Mouse (Mus musculus) heart, embryonic 12.5 days (tissue): ENCODE results near the gene Fam189b. TPM values are rescaled to one million over a fixed set of nuclear protein-coding genes. Genes with fewer than 3 reads are reported as not detected.

ENCODE experiments used
- ATAC-seq: fragments of 200-750 bp; cut with Nextera tagmentation; 2 replicates; pipeline ENCODE4 v1.8.0; 2017; ENCODE audit warnings: moderate TSS enrichment, moderate library complexity; ENCODE audit not compliant: insufficient number of reproducible peaks, low FRiP score
- H3K27ac ChIP-seq: fragments of 300-500 bp; sonication (generic); 2 replicates; pipeline ENCODE4 v1.5.1; 2016; ENCODE audit warnings: mild to moderate bottlenecking, moderate library complexity; ENCODE audit not compliant: poor library complexity, severe bottlenecking
- H3K27me3 ChIP-seq: fragments of 300-500 bp; sonication (generic); replicated peaks from 2 replicates; pipeline ENCODE4 v1.6.1; 2016; ENCODE audit warnings: mild to moderate bottlenecking, moderate library complexity
- H3K36me3 ChIP-seq: fragments of 300-500 bp; sonication (generic); 2 replicates; pipeline ENCODE4 v1.6.1; 2016; ENCODE audit warnings: mild to moderate bottlenecking, moderate library complexity
- H3K4me1 ChIP-seq: fragments of 300-500 bp; sonication (generic); replicated peaks from 2 replicates; pipeline ENCODE4 v1.6.1; 2016; ENCODE audit warnings: mild to moderate bottlenecking
- H3K4me2 ChIP-seq: fragments of 300-500 bp; sonication (generic); 2 replicates; pipeline ENCODE4 v1.6.1; 2016; ENCODE audit warnings: mild to moderate bottlenecking, moderate library complexity
- H3K4me3 ChIP-seq: fragments of 300-500 bp; sonication (generic); 2 replicates; pipeline ENCODE4 v1.5.1; 2016; ENCODE audit warnings: mild to moderate bottlenecking
- H3K9ac ChIP-seq: fragments of 300-500 bp; sonication (generic); 2 replicates; pipeline ENCODE4 v1.6.1; 2016; ENCODE audit warnings: mild to moderate bottlenecking, moderate library complexity
- H3K9me3 ChIP-seq: fragments of 300-500 bp; sonication (generic); replicated peaks from 2 replicates; pipeline ENCODE4 v1.6.1; 2016; ENCODE audit warnings: mild to moderate bottlenecking, moderate library complexity
- WGBS: fragments of 180-500 bp; shearing (Covaris S2); methylation state at CpG from one replicate; pipeline ENCODE4 v1.1.7; 2016; 5-methylcytosine and 5-hydroxymethylcytosine counted together
- polyA plus RNA-seq: library from polyadenylated mRNA; unstranded; fragments of >200 nt; fragmentation: Nextera tagmentation; extraction: Ambion mirVana; gene quantifications from 2 replicates; pipeline ENCODE4 v1.2.1, GENCODE M21; 2016

Fam189b gene
- polyA plus RNA-seq, 1 experiment from 2014 or later: 15.6 TPM

DNA sequence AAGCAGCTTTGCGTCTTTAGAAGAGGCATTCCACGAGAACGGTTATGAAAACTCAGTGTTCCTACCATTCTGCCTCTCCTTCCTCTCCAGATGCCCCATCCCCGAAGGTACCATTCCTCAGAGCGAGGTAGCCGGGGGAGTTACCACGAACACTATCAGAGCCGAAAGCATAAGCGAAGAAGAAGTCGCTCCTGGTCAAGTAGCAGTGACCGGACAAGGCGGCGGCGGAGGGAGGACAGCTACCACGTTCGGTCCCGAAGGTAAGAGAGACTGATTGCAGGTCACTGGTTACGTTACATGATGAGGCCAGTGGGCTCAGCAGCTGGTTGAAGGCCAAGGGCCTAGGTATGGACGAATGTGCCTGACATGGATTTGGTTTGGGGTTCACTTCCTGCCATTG lies 16.0 kb upstream of the Fam189b start:
- no peak overlapping the region for H3K9ac ChIP-seq
- H3K36me3 ChIP-seq: peaks cover 52% of the 10 kb centered on the region
- no peak overlapping the region for H3K4me3 ChIP-seq
- H3K4me1 ChIP-seq: peaks cover 16% of the 10 kb centered on the region
- H3K4me2 ChIP-seq: no peak overlapping the region
- ATAC-seq: no peak
- H3K27me3 ChIP-seq: no peaks in the 10 kb centered on the region
- no peaks in the 10 kb centered on the region for H3K9me3 ChIP-seq
- WGBS: 93% methylated on average over 19 of the region's 19 CpGs
- H3K27ac ChIP-seq: no peak overlapping the region

- Histone ChIP-seq H3K4me1 (peaks cover 12% of the 10 kb centered on the region), H3K36me3 (peaks cover 75% of the 10 kb centered on the region), H3K4me2 (no peak overlapping the region), H3K27ac (no peak overlapping the region), H3K9me3 (no peaks in the 10 kb centered on the region), H3K9ac (no peak overlapping the region), H3K27me3 (no peaks in the 10 kb centered on the region), H3K4me3 (no peak overlapping the region)
- 94% methylated on average over 11 of the region's 11 CpGs for WGBS
- ATAC-seq: no peak
Observed at GRCm38 (mm10) chr3:89174844-89175243, 8.1 kb upstream of the Fam189b start.

GRCm38 (mm10) chr3:89175544-89175943 lies 7.4 kb upstream of the Fam189b start:
- peaks cover 75% of the 10 kb centered on the region for H3K36me3 ChIP-seq
- WGBS: 86% methylated on average over 10 of the region's 10 CpGs
- no peak overlapping the region for H3K4me3 ChIP-seq
- no peak for ATAC-seq
- H3K4me1 ChIP-seq: peaks cover 12% of the 10 kb centered on the region
- no peak overlapping the region for H3K9ac ChIP-seq
- no peak overlapping the region for H3K4me2 ChIP-seq
- no peaks in the 10 kb centered on the region for H3K9me3 ChIP-seq
- H3K27me3 ChIP-seq: no peaks in the 10 kb centered on the region
- no peak overlapping the region for H3K27ac ChIP-seq

DNA sequence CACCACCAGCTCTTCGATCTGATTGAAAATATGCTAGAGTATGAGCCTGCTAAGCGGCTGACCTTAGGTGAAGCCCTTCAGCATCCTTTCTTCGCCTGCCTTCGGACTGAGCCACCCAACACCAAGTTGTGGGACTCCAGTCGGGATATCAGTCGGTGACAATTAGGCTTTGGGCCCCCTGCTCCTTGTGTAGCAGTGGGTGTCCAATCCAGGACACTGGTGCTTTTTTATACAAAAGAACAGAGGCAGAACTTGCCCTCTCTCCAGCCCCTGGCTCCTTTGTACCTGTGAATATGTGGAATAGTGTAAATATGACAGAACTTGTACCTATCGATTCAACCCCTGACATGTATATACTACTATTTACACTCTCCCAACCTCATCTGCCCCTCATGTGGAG lies 6.5 kb upstream of the Fam189b start:
- no peak overlapping the region for H3K4me3 ChIP-seq
- H3K4me1 ChIP-seq: peaks cover 12% of the 10 kb centered on the region
- H3K9ac ChIP-seq: no peak overlapping the region
- H3K9me3 ChIP-seq: no peaks in the 10 kb centered on the region
- peaks cover 76% of the 10 kb centered on the region for H3K36me3 ChIP-seq
- no peak overlapping the region for H3K27ac ChIP-seq
- no peaks in the 10 kb centered on the region for H3K27me3 ChIP-seq
- ATAC-seq: no peak
- no peak overlapping the region for H3K4me2 ChIP-seq
- WGBS: 84% methylated on average over 7 of the region's 7 CpGs

- peak within 1 kb of the TSS; percentile 80 for H3K9ac ChIP-seq
- peaks cover 77% of the 10 kb centered on the region for H3K36me3 ChIP-seq
- peak within 1 kb of the TSS; percentile 59 for H3K27ac ChIP-seq
- H3K9me3 ChIP-seq: no peaks in the 10 kb centered on the region
- peak; percentile 93 for ATAC-seq
- H3K4me3 ChIP-seq: peak within 1 kb of the TSS; percentile 65
- peaks cover 12% of the 10 kb centered on the region for H3K4me1 ChIP-seq
- WGBS: under 1% methylated on average over 43 of the region's 43 CpGs
- no peaks in the 10 kb centered on the region for H3K27me3 ChIP-seq
- H3K4me2 ChIP-seq: peak within 1 kb of the TSS; percentile 81
Observed at GRCm38 (mm10) chr3:89177242-89178106, 5.5 kb upstream of the Fam189b start, which contains the start of gene Scamp3. Scamp3 (plus strand) TSS chr3:89177473.

- no peaks in the 10 kb centered on the region for H3K27me3 ChIP-seq
- H3K9me3 ChIP-seq: no peaks in the 10 kb centered on the region
- peak overlapping the region; percentile 81 for H3K4me2 ChIP-seq
- no peak for ATAC-seq
- H3K4me3 ChIP-seq: peak overlapping the region; percentile 65
- peak overlapping the region; percentile 80 for H3K9ac ChIP-seq
- H3K27ac ChIP-seq: peak overlapping the region; percentile 59; the same call in 1 of the 2 replicates
- H3K36me3 ChIP-seq: peaks cover 73% of the 10 kb centered on the region
- WGBS: 7% methylated on average over 6 of the region's 6 CpGs
- H3K4me1 ChIP-seq: peaks cover 16% of the 10 kb centered on the region
Observed at GRCm38 (mm10) chr3:89178107-89178385, 4.9 kb upstream of the Fam189b start.

DNA sequence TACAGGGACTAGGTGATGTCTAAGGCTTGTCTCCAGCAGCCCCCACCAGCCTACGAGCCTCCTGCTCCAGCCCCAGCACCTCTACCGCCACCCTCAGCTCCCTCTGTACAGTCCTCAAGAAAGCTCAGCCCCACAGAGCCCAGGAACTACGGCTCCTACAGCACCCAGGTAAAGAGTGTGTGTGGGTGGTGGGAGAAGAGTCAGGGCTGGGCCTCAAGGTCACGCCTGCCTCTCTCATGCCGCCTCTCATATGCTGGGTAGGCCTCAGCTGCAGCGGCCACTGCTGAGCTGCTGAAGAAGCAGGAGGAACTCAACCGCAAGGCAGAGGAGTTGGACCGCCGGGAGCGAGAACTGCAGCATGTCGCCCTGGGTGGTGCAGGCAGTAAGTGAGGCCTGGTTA lies 3.9 kb upstream of the Fam189b start:
- Histone ChIP-seq H3K27me3 (no peaks in the 10 kb centered on the region), H3K36me3 (peaks cover 62% of the 10 kb centered on the region), H3K9ac (no peak overlapping the region), H3K4me1 (peaks cover 21% of the 10 kb centered on the region), H3K4me3 (no peak overlapping the region), H3K9me3 (no peaks in the 10 kb centered on the region), H3K27ac (no peak overlapping the region), H3K4me2 (0 out of 2 replicates have a peak overlapping the region, but pooled peaks have one; percentile 81)
- 88% methylated on average over 11 of the region's 11 CpGs for WGBS
- no peak for ATAC-seq

DNA sequence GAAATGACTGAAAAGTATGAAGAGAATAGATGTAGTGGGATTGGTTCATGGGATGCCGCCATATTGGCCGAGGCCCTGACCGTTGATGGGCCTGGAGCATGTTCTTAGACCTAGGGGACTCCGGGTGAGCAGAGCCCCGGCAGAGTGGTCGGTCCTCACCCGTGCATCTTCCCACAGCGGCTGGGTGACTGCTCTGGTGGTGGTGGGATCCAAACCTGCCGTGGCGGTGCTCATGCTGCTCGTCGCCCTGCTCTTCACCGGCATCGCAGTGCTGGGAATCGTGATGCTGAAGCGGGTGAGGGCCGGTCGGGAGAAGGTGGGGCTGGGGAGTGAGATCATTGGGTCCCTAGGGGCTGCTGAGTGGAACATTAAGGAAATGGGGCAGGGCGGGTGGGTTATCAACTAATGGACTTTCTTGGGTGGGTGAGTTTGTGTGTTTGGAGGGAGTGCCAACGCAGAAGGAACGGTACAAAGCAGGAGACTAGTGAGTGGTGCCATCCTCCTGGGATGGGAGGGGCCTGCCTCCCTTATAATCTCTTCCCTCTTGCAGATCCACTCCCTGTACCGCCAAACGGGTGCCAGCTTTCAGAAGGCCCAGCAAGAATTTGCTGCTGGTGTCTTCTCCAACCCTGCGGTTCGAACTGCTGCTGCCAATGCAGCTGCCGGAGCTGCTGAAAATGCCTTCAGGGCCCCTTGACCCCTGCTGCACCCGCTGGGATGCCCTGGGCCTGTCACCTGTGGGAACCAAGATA lies 1.0 kb upstream of the Fam189b start:
- H3K9me3 ChIP-seq: no peaks in the 10 kb centered on the region
- WGBS: 91% methylated on average over 27 of the region's 27 CpGs
- no peak overlapping the region for H3K9ac ChIP-seq
- H3K4me2 ChIP-seq: no peak overlapping the region
- H3K4me1 ChIP-seq: peaks cover 36% of the 10 kb centered on the region
- H3K36me3 ChIP-seq: peaks cover 36% of the 10 kb centered on the region
- H3K4me3 ChIP-seq: no peak overlapping the region
- ATAC-seq: no peak
- H3K27ac ChIP-seq: no peak overlapping the region
- 0 out of 2 replicates have a peak, but pooled peaks cover 6% of the 10 kb centered on the region for H3K27me3 ChIP-seq

GRCm38 (mm10) chr3:89182531-89183057 lies 349 bp upstream of the Fam189b start:
- no peak overlapping the region for H3K9ac ChIP-seq
- peak overlapping the region; percentile 91 for H3K4me2 ChIP-seq
- 0 out of 2 replicates have a peak, but pooled peaks cover 11% of the 10 kb centered on the region for H3K27me3 ChIP-seq
- H3K9me3 ChIP-seq: no peaks in the 10 kb centered on the region
- peak overlapping the region; percentile 69; the same call in 1 of the 2 replicates for H3K4me3 ChIP-seq
- 41% methylated on average over 7 of the region's 7 CpGs for WGBS
- H3K36me3 ChIP-seq: peaks cover 36% of the 10 kb centered on the region
- ATAC-seq: no peak
- H3K4me1 ChIP-seq: peaks cover 41% of the 10 kb centered on the region
- no peak overlapping the region for H3K27ac ChIP-seq

DNA sequence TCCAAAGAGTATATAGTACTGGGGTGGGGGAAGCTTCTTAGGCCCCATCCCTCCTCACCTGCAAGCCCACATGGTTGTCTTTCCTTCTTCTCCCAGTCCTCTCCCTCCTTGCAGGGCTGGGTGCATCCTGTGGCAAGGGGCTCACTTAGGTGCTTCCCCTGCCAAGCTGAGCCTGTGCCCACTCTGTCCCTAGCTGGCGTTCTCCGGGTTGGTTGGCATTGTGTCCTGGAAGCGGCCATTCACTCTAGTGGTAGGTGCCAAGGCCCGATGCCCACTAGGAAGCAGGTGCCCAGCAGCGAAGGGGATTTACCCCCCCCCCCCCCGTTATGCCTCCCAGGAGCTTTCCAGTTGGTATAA lies 994 bp downstream of the Fam189b start:
- peak overlapping the region; percentile 91 for H3K4me2 ChIP-seq
- no peak for ATAC-seq
- peaks cover 32% of the 10 kb centered on the region for H3K4me1 ChIP-seq
- H3K36me3 ChIP-seq: peaks cover 47% of the 10 kb centered on the region
- H3K9me3 ChIP-seq: no peaks in the 10 kb centered on the region
- peak overlapping the region; percentile 69 for H3K4me3 ChIP-seq
- 75% methylated on average over 6 of the region's 6 CpGs for WGBS
- peak overlapping the region; percentile 80 for H3K9ac ChIP-seq
- H3K27me3 ChIP-seq: 0 out of 2 replicates have a peak, but pooled peaks cover 11% of the 10 kb centered on the region
- no peak overlapping the region for H3K27ac ChIP-seq

DNA sequence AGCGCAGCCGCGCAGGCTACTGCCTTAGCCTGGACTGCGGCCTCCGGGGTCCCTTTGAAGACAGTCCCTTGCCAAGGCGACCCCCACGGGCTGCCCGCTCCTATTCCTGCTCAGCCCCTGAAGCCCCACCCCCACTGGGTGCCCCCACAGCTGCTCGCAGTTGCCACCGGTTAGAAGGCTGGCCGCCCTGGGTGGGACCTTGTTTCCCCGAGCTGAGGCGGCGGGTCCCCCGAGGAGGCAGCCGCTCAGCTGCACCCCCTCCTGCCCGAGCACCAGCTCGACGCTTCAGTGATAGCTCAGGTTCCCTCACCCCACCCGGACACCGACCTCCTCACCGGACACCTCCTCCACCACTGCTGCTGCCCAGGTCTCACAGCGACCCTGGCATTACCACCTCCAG lies 4.3 kb downstream of the Fam189b start:
- H3K9ac ChIP-seq: no peak overlapping the region; the same call in 1 of the 2 replicates

More for the DNA sequence above, 4.3 kb downstream of the Fam189b start:
- H3K27me3 ChIP-seq: 0 out of 2 replicates have a peak, but pooled peaks cover 11% of the 10 kb centered on the region
- no peaks in the 10 kb centered on the region for H3K9me3 ChIP-seq
- no peak for ATAC-seq
- peaks cover 15% of the 10 kb centered on the region; the same call in 1 of the 2 replicates for H3K36me3 ChIP-seq
- H3K4me1 ChIP-seq: peaks cover 29% of the 10 kb centered on the region
- H3K4me3 ChIP-seq: no peak overlapping the region
- WGBS: 37% methylated on average over 23 of the region's 23 CpGs
- H3K4me2 ChIP-seq: 0 out of 2 replicates have a peak overlapping the region, but pooled peaks have one; percentile 1
- no peak overlapping the region for H3K27ac ChIP-seq
